Mouse (Mus musculus) heart, postnatal 0 days (tissue): ENCODE results near the gene Rtn4ip1. TPM values are rescaled to one million over a fixed set of nuclear protein-coding genes. Genes with fewer than 3 reads are reported as not detected.

Source experiments
- ATAC-seq: fragments of 200-750 bp; cut with Nextera tagmentation; 2 replicates; pipeline ENCODE4 v1.8.0; 2017; ENCODE audit warnings: low read depth, moderate number of reproducible peaks, moderate library complexity; ENCODE audit not compliant: insufficient read depth
- DNase-seq: peaks from one replicate; pipeline ENCODE4 v3.0.0-alpha.2; 2016; ENCODE audit warnings: low spot score
- H3K27ac ChIP-seq: fragments of 300-500 bp; sonication (generic); 2 replicates; pipeline ENCODE4 v1.5.1; 2014; ENCODE audit warnings: low read depth, mild to moderate bottlenecking
- H3K27me3 ChIP-seq: fragments of 300-500 bp; sonication (generic); 2 replicates; pipeline ENCODE4 v1.6.1; 2014; ENCODE audit warnings: low read length, mixed read lengths; ENCODE audit not compliant: control insufficient read depth, insufficient read depth
- H3K36me3 ChIP-seq: fragments of 300-500 bp; sonication (generic); replicated peaks from 2 replicates; pipeline ENCODE4 v1.6.1; 2014; ENCODE audit warnings: low read length, mixed read lengths; ENCODE audit not compliant: control insufficient read depth, insufficient read depth
- H3K4me1 ChIP-seq: fragments of 300-500 bp; sonication (generic); 2 replicates; pipeline ENCODE4 v1.6.1; 2014; ENCODE audit warnings: antibody characterized with exemption; ENCODE audit not compliant: control insufficient read depth, insufficient read depth
- H3K4me2 ChIP-seq: fragments of 300-500 bp; sonication (generic); 2 replicates; pipeline ENCODE4 v1.6.1; 2014; ENCODE audit warnings: low read depth, mild to moderate bottlenecking, low read length, moderate library complexity
- H3K4me3 ChIP-seq: fragments of 300-500 bp; sonication (generic); 2 replicates; pipeline ENCODE4 v1.5.1; 2014; ENCODE audit warnings: low read depth, low read length
- H3K9ac ChIP-seq: fragments of 300-500 bp; sonication (generic); replicated peaks from 2 replicates; pipeline ENCODE4 v1.6.1; 2014; ENCODE audit warnings: low read depth, low read length, mixed read lengths
- H3K9me3 ChIP-seq: fragments of 300-500 bp; sonication (generic); replicated peaks from 2 replicates; pipeline ENCODE4 v1.6.1; 2016; ENCODE audit warnings: low read length; ENCODE audit not compliant: control insufficient read depth
- CTCF ChIP-seq: IDR thresholded peaks from 2 replicates; pipeline ENCODE4 v1.5.1; 2016; ENCODE audit warnings: antibody characterized with exemption, control low read depth, low read depth
- EP300 ChIP-seq: IDR thresholded peaks from 2 replicates; pipeline ENCODE4 v1.6.1; 2016; ENCODE audit warnings: antibody characterized with exemption, low read depth
- WGBS: fragments of 180-500 bp; shearing (Covaris S2); extraction: QIAGEN DNeasy Blood & Tissue Kit; methylation state at CpG from one replicate; pipeline ENCODE4 v1.1.7; 2014; 5-methylcytosine and 5-hydroxymethylcytosine counted together
- polyA plus RNA-seq: library from polyadenylated mRNA; unstranded; fragments of >200 nt; fragmentation: Nextera tagmentation; extraction: Ambion mirVana; gene quantifications from 2 replicates; pipeline ENCODE4 v1.2.1, GENCODE M21; 2015
- total RNA-seq: library from RNA; depleted of rRNA; stranded (reverse); fragments of >200 nt; gene quantifications from 2 replicates; pipeline ENCODE4 v1.2.3, GENCODE M21; 2014; ENCODE audit warnings: low replicate concordance; rRNA removed

Rtn4ip1 gene
- total and polyA plus RNA-seq, 2 experiments from 2014 or later = 12.0 to 32.9 TPM

DNA sequence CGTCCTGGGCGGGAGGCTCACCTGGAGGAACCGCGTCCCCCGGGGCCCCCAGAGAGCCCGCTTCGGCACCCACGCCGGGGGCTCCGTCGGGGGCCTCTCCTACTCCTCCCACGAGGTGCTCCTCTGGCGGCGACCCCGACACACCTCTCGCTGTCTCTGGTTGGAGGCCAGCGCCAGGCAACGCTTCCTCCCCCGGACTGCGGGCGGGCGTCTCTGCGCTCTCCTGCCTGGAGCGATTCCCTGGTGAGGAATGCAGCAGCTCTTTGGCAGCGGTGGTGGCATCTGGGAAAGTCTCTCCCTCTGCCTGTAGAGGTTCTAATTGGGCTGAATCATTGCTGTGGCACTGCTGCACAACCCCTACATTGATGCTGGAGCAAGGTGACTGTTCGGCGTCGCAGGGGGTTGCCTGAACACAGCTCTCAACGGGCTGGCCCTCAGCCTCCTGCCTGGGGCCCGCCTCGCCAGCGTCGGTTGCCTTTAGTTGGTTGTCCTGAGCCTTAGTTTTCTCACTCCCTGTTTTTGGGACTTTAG, 102.7 kb downstream of the Rtn4ip1 start:
- Histone ChIP-seq H3K27me3 (peaks cover 79% of the 10 kb centered on the region), H3K9me3 (no peaks in the 10 kb centered on the region), H3K4me3 (peak overlapping the region; percentile 87), H3K4me2 (peak overlapping the region; percentile 82), H3K36me3 (no peaks in the 10 kb centered on the region), H3K27ac (no peak overlapping the region), H3K9ac (no peak overlapping the region), H3K4me1 (no peaks in the 10 kb centered on the region; the same call in 1 of the 2 replicates)
- 1% methylated on average over 33 of the region's 33 CpGs for WGBS
- DNase-seq (no peak), ATAC-seq (0 out of 2 replicates have a peak, but pooled peaks have one; percentile 13)
- TF ChIP-seq CTCF (no peak), EP300 (no peak)

DNA sequence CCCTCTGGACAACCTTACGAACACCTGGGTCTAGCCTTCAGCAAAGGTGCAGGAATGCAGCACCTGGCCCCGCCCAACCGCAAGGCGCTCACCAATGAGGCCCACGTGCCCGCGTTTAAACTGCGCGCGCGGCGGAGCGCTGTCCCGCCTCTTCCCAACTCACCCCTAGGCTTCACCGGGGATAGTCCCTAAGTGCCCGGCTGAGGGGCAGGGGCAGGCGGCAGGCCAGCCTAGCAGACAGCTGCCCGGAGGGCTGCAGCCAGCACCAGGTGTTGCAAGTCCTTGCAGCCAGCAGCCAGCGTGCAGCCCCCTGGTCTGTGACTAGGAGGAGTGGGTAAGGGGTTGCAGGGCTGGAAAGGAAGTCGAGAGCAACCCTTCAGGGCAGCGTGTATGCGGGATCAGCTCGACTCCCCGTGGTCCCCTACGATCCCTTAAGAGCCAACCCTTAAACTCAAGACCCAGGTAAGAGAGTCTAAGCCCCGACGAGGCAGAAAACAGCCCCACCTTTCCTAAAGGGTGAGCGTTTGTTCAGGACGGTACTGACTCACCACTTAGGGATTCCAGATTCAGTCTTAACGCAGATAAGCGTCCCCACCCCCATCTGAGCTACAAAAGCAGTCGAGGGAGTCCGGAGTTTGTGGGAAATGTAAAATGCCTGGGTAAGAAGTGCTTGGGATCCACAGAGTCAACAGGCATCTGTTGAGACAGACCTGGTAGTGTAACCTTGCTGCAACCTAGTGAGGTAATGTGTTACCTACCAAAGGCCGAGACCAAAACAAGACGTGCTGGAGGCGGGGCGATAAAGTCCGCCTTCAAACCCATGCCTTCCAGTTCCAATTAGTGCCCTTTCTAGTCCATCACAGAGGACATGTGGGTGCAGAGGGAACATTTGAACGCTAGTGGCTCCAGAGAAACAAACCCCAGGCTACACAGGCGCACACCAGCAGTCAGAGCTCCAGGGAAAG, 104.4 kb downstream of the Rtn4ip1 start:
- Histone ChIP-seq H3K36me3 (no peaks in the 10 kb centered on the region), H3K9ac (no peak overlapping the region), H3K4me3 (peak overlapping the region; percentile 37), H3K4me2 (peak overlapping the region; percentile 55), H3K4me1 (no peaks in the 10 kb centered on the region; the same call in 1 of the 2 replicates), H3K9me3 (no peaks in the 10 kb centered on the region), H3K27ac (no peak overlapping the region), H3K27me3 (peaks cover 68% of the 10 kb centered on the region)
- WGBS = 3% methylated on average over 40 of the region's 40 CpGs
- ATAC-seq (no peak), DNase-seq (no peak)
- no peak for TF ChIP-seq CTCF
- no peak for TF ChIP-seq EP300

Other genes starting within 250 kb of the Rtn4ip1 start
- 25.7 and 30.0 TPM in 2 replicates for gene Qrsl1, start 62 bp upstream of the Rtn4ip1 start, total RNA-seq
- gene Qrsl1, start 62 bp upstream of the Rtn4ip1 start, polyA plus RNA-seq = 35.2 and 37.4 TPM in 2 replicates
- 0.15 and 2.0 TPM in 2 replicates for gene Crybg1, start 247.0 kb downstream of the Rtn4ip1 start, total RNA-seq
- gene Crybg1, start 247.0 kb downstream of the Rtn4ip1 start, polyA plus RNA-seq = 0.10 and 0.15 TPM in 2 replicates